Mouse (Mus musculus): ENCODE measurements around the gene Rasl11b. TPM values are rescaled to one million over a fixed set of nuclear protein-coding genes. Genes with fewer than 3 reads are reported as not detected.

Gene Rasl11b
- polyA plus RNA-seq, 2 experiments = 102 to 111 TPM

GRCm38 (mm10) chr5:74163141-74163540, 31.9 kb upstream of the Rasl11b start:
- Histone ChIP-seq H3K4me3 (replicated peaks; ENCODE audit: low read length) (no peak overlapping the region), H3K9me3 (ENCODE audit: control insufficient read depth, low read length) (peaks cover 5% of the 10 kb centered on the region; the same call in 1 of the 2 replicates), H3K9ac (ENCODE audit: low read depth, low read length, severe bottlenecking) (no peak overlapping the region), H3K36me3 (ENCODE audit: control insufficient read depth, insufficient read depth, low read length) (no peaks in the 10 kb centered on the region), H3K27me3 (ENCODE audit: control insufficient read depth, insufficient read depth, low read length) (no peaks in the 10 kb centered on the region), H3K27ac (replicated peaks; ENCODE audit: low read depth, low read length) (no peak overlapping the region), H3K4me2 (replicated peaks; ENCODE audit: low read depth, low read length, severe bottlenecking) (no peak overlapping the region), H3K4me1 (ENCODE audit: control insufficient read depth, insufficient read depth, low read length) (peaks cover 33% of the 10 kb centered on the region)
- ATAC-seq (ENCODE audit: low FRiP score, low read depth) (no peak), DNase-seq (ENCODE audit: low spot score) (no peak)
- TF ChIP-seq POLR2A (IDR thresholded peaks at IDR 0.05; ENCODE audit: borderline replicate concordance, extremely low read depth, insufficient read depth, insufficient read length) = no peak
- 78% methylated on average over 6 of the region's 6 CpGs for WGBS

- no peaks in the 10 kb centered on the region for H3K9me3 ChIP-seq (ENCODE audit: control insufficient read depth, low read length)
- no peaks in the 10 kb centered on the region for H3K27me3 ChIP-seq (ENCODE audit: control insufficient read depth, insufficient read depth, low read length)
- no peak overlapping the region for H3K4me3 ChIP-seq (replicated peaks; ENCODE audit: low read length)
- peaks cover 39% of the 10 kb centered on the region for H3K4me1 ChIP-seq (ENCODE audit: control insufficient read depth, insufficient read depth, low read length)
- TF ChIP-seq POLR2A (IDR thresholded peaks at IDR 0.05; ENCODE audit: borderline replicate concordance, extremely low read depth, insufficient read depth, insufficient read length) = no peak
- no peak overlapping the region for H3K9ac ChIP-seq (ENCODE audit: low read depth, low read length, severe bottlenecking)
- DNase-seq (ENCODE audit: low spot score) (no peak), ATAC-seq (ENCODE audit: low FRiP score, low read depth) (no peak)
- H3K4me2 ChIP-seq (replicated peaks; ENCODE audit: low read depth, low read length, severe bottlenecking) = no peak overlapping the region
- WGBS = 88% methylated on average over 7 of the region's 7 CpGs
- H3K36me3 ChIP-seq (ENCODE audit: control insufficient read depth, insufficient read depth, low read length) = no peaks in the 10 kb centered on the region
- H3K27ac ChIP-seq (replicated peaks; ENCODE audit: low read depth, low read length) = no peak overlapping the region
Measured at GRCm38 (mm10) chr5:74164547-74164946, 30.5 kb upstream of the Rasl11b start.

GRCm38 (mm10) chr5:74166642-74167041, 28.4 kb upstream of the Rasl11b start:
- Histone ChIP-seq H3K4me2 (replicated peaks; ENCODE audit: low read depth, low read length, severe bottlenecking) (no peak overlapping the region), H3K9ac (ENCODE audit: low read depth, low read length, severe bottlenecking) (no peak overlapping the region), H3K9me3 (ENCODE audit: control insufficient read depth, low read length) (no peaks in the 10 kb centered on the region), H3K4me1 (ENCODE audit: control insufficient read depth, insufficient read depth, low read length) (peaks cover 24% of the 10 kb centered on the region), H3K4me3 (replicated peaks; ENCODE audit: low read length) (no peak overlapping the region), H3K36me3 (ENCODE audit: control insufficient read depth, insufficient read depth, low read length) (no peaks in the 10 kb centered on the region), H3K27me3 (ENCODE audit: control insufficient read depth, insufficient read depth, low read length) (no peaks in the 10 kb centered on the region), H3K27ac (replicated peaks; ENCODE audit: low read depth, low read length) (no peak overlapping the region)
- 91% methylated on average over 3 of the region's 3 CpGs for WGBS
- ATAC-seq (ENCODE audit: low FRiP score, low read depth) (no peak), DNase-seq (ENCODE audit: low spot score) (no peak)
- no peak for TF ChIP-seq POLR2A (IDR thresholded peaks at IDR 0.05; ENCODE audit: borderline replicate concordance, extremely low read depth, insufficient read depth, insufficient read length)

GRCm38 (mm10) chr5:74168085-74168484, 27.0 kb upstream of the Rasl11b start:
- no peak overlapping the region for H3K4me2 ChIP-seq (replicated peaks; ENCODE audit: low read depth, low read length, severe bottlenecking)
- ATAC-seq (ENCODE audit: low FRiP score, low read depth) (no peak), DNase-seq (ENCODE audit: low spot score) (no peak)
- no peak for TF ChIP-seq POLR2A (IDR thresholded peaks at IDR 0.05; ENCODE audit: borderline replicate concordance, extremely low read depth, insufficient read depth, insufficient read length)
- no peaks in the 10 kb centered on the region for H3K36me3 ChIP-seq (ENCODE audit: control insufficient read depth, insufficient read depth, low read length)
- no peak overlapping the region for H3K4me3 ChIP-seq (replicated peaks; ENCODE audit: low read length)
- no peak overlapping the region for H3K27ac ChIP-seq (replicated peaks; ENCODE audit: low read depth, low read length)
- H3K4me1 ChIP-seq (ENCODE audit: control insufficient read depth, insufficient read depth, low read length) = peaks cover 26% of the 10 kb centered on the region
- H3K9ac ChIP-seq (ENCODE audit: low read depth, low read length, severe bottlenecking) = no peak overlapping the region
- H3K27me3 ChIP-seq (ENCODE audit: control insufficient read depth, insufficient read depth, low read length) = no peaks in the 10 kb centered on the region
- 74% methylated on average over 3 of the region's 3 CpGs for WGBS
- H3K9me3 ChIP-seq (ENCODE audit: control insufficient read depth, low read length) = no peaks in the 10 kb centered on the region

GRCm38 (mm10) chr5:74171768-74172167, 23.3 kb upstream of the Rasl11b start:
- WGBS = 62% methylated on average over 9 of the region's 9 CpGs
- Histone ChIP-seq H3K27me3 (ENCODE audit: control insufficient read depth, insufficient read depth, low read length) (no peaks in the 10 kb centered on the region), H3K9ac (ENCODE audit: low read depth, low read length, severe bottlenecking) (no peak overlapping the region), H3K4me3 (replicated peaks; ENCODE audit: low read length) (no peak overlapping the region), H3K36me3 (ENCODE audit: control insufficient read depth, insufficient read depth, low read length) (no peaks in the 10 kb centered on the region), H3K27ac (replicated peaks; ENCODE audit: low read depth, low read length) (peak overlapping the region; percentile 84; the same call in 1 of the 2 replicates), H3K4me1 (ENCODE audit: control insufficient read depth, insufficient read depth, low read length) (peaks cover 51% of the 10 kb centered on the region), H3K9me3 (ENCODE audit: control insufficient read depth, low read length) (no peaks in the 10 kb centered on the region), H3K4me2 (replicated peaks; ENCODE audit: low read depth, low read length, severe bottlenecking) (no peak overlapping the region)
- DNase-seq (ENCODE audit: low spot score) (no peak), ATAC-seq (ENCODE audit: low FRiP score, low read depth) (no peak)
- TF ChIP-seq POLR2A (IDR thresholded peaks at IDR 0.05; ENCODE audit: borderline replicate concordance, extremely low read depth, insufficient read depth, insufficient read length) = no peak

DNA sequence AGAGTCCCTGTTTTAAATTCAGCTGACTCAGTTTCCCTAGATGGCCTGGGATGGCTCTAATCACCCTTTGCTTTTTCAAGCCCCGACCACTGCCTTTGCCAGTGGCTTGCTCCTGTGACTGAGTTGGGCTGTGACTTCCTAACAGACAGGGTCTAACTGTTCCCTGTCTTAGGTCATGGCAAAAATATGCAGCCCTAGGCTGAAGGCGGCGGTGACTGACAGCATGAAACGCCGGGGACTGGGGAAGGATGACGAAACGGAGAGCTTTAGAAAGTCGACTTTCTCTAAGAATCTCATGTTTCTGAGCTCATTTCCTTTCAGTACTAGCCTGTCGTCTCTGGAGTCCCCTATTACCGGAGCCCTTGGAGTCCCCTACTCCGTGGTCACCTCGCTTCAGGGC, 22.9 kb upstream of the Rasl11b start:
- WGBS = 29% methylated on average over 12 of the region's 12 CpGs
- peak; percentile 79 for DNase-seq (ENCODE audit: low spot score)

More for the DNA sequence above, 22.9 kb upstream of the Rasl11b start:
- no peak overlapping the region; the same call in 1 of the 2 replicates for H3K4me2 ChIP-seq (replicated peaks; ENCODE audit: low read depth, low read length, severe bottlenecking)
- no peaks in the 10 kb centered on the region for H3K9me3 ChIP-seq (ENCODE audit: control insufficient read depth, low read length)
- H3K27me3 ChIP-seq (ENCODE audit: control insufficient read depth, insufficient read depth, low read length) = no peaks in the 10 kb centered on the region
- H3K4me1 ChIP-seq (ENCODE audit: control insufficient read depth, insufficient read depth, low read length) = peaks cover 51% of the 10 kb centered on the region
- H3K27ac ChIP-seq (replicated peaks; ENCODE audit: low read depth, low read length) = peak overlapping the region; percentile 84
- TF ChIP-seq POLR2A (IDR thresholded peaks at IDR 0.05; ENCODE audit: borderline replicate concordance, extremely low read depth, insufficient read depth, insufficient read length) = no peak
- peak; percentile 72 for ATAC-seq (ENCODE audit: low FRiP score, low read depth)
- no peak overlapping the region for H3K9ac ChIP-seq (ENCODE audit: low read depth, low read length, severe bottlenecking)
- H3K4me3 ChIP-seq (replicated peaks; ENCODE audit: low read length) = no peak overlapping the region
- no peaks in the 10 kb centered on the region for H3K36me3 ChIP-seq (ENCODE audit: control insufficient read depth, insufficient read depth, low read length)
